Mouse (Mus musculus) midbrain, embryonic 14.5 days (tissue): Measurements from ENCODE around the gene Mctp1. TPM values are rescaled to one million over a fixed set of nuclear protein-coding genes. Genes with fewer than 3 reads are reported as not detected.

Experiments used
- ATAC-seq: fragments of 200-750 bp; cut with Nextera tagmentation; 2 replicates; pipeline ENCODE4 v1.8.0; 2017; ENCODE audit warnings: moderate number of reproducible peaks, moderate library complexity; ENCODE audit not compliant: low FRiP score, low TSS enrichment
- DNase-seq: peaks from one replicate; pipeline ENCODE4 v3.0.0-alpha.2; 2015
- H3K27ac ChIP-seq: fragments of 300-500 bp; sonication (generic); replicated peaks from 2 replicates; pipeline ENCODE4 v1.5.1; 2014; ENCODE audit warnings: mild to moderate bottlenecking, low read depth, low read length, moderate library complexity
- H3K27me3 ChIP-seq: fragments of 300-500 bp; sonication (generic); 2 replicates; pipeline ENCODE4 v1.6.1; 2014; ENCODE audit warnings: low read length, control low read depth, mixed read lengths; ENCODE audit not compliant: control insufficient read depth, insufficient read depth
- H3K36me3 ChIP-seq: fragments of 300-500 bp; sonication (generic); 2 replicates; pipeline ENCODE4 v1.6.1; 2014; ENCODE audit warnings: low read length, control low read depth; ENCODE audit not compliant: control insufficient read depth, insufficient read depth
- H3K4me1 ChIP-seq: fragments of 300-500 bp; sonication (generic); 2 replicates; pipeline ENCODE4 v1.6.1; 2014; ENCODE audit warnings: mild to moderate bottlenecking, antibody characterized with exemption, low read length, control low read depth; ENCODE audit not compliant: control insufficient read depth, insufficient read depth
- H3K4me2 ChIP-seq: fragments of 300-500 bp; sonication (generic); 2 replicates; pipeline ENCODE4 v1.6.1; 2014; ENCODE audit warnings: mild to moderate bottlenecking, low read length, moderate library complexity
- H3K4me3 ChIP-seq: fragments of 300-500 bp; sonication (generic); replicated peaks from 2 replicates; pipeline ENCODE4 v1.5.1; 2014; ENCODE audit warnings: low read depth, low read length
- H3K9ac ChIP-seq: fragments of 300-500 bp; sonication (generic); replicated peaks from 2 replicates; pipeline ENCODE4 v1.6.1; 2014; ENCODE audit warnings: mild to moderate bottlenecking, low read length, moderate library complexity
- H3K9me3 ChIP-seq: fragments of 300-500 bp; sonication (generic); 2 replicates; pipeline ENCODE4 v1.6.1; 2016; ENCODE audit warnings: low read length, control low read depth, mixed read lengths; ENCODE audit not compliant: control insufficient read depth
- WGBS: fragments of 180-500 bp; shearing (Covaris S2); extraction: QIAGEN DNeasy Blood & Tissue Kit; methylation state at CpG from one replicate; pipeline ENCODE4 v1.1.7; 2014; 5-methylcytosine and 5-hydroxymethylcytosine counted together
- polyA plus RNA-seq: library from polyadenylated mRNA; unstranded; fragments of >200 nt; fragmentation: Nextera tagmentation; extraction: Ambion mirVana; gene quantifications from 2 replicates; pipeline ENCODE4 v1.2.1, GENCODE M21; 2014

Mctp1 gene
- polyA plus RNA-seq, 1 experiment from 2014 or later, result 6.1 TPM

- WGBS, result 91% methylated on average over 2 of the region's 2 CpGs
Observed at GRCm38 (mm10) chr13:76409296-76409695, 25.0 kb downstream of the Mctp1 start.

GRCm38 (mm10) chr13:76410665-76411064, 26.3 kb downstream of the Mctp1 start:
- DNase-seq (no peak), ATAC-seq (no peak)
- 91% methylated on average over 1 of the region's 1 CpGs for WGBS
- H3K36me3 ChIP-seq, result no peaks in the 10 kb centered on the region
- H3K9ac ChIP-seq, result no peak overlapping the region
- H3K27me3 ChIP-seq, result no peaks in the 10 kb centered on the region
- no peak overlapping the region for H3K4me2 ChIP-seq
- H3K9me3 ChIP-seq, result no peaks in the 10 kb centered on the region
- no peak overlapping the region for H3K27ac ChIP-seq
- no peaks in the 10 kb centered on the region for H3K4me1 ChIP-seq
- no peak overlapping the region for H3K4me3 ChIP-seq

More at GRCm38 (mm10) chr13:76409296-76409695, 25.0 kb downstream of the Mctp1 start:
- H3K27me3 ChIP-seq, result no peaks in the 10 kb centered on the region
- no peaks in the 10 kb centered on the region for H3K36me3 ChIP-seq
- no peak overlapping the region for H3K4me2 ChIP-seq
- no peak overlapping the region for H3K9ac ChIP-seq
- DNase-seq, result no peak
- H3K27ac ChIP-seq, result no peak overlapping the region
- H3K4me1 ChIP-seq, result no peaks in the 10 kb centered on the region
- no peak overlapping the region for H3K4me3 ChIP-seq
- no peak for ATAC-seq
- no peaks in the 10 kb centered on the region for H3K9me3 ChIP-seq

GRCm38 (mm10) chr13:76415346-76415745, 31.0 kb downstream of the Mctp1 start:
- no peak for ATAC-seq
- peak; percentile 7 for DNase-seq
- no peaks in the 10 kb centered on the region for H3K9me3 ChIP-seq

GRCm38 (mm10) chr13:76420111-76420510, 35.8 kb downstream of the Mctp1 start:
- Histone ChIP-seq H3K27me3 (no peaks in the 10 kb centered on the region), H3K9ac (no peak overlapping the region), H3K36me3 (no peaks in the 10 kb centered on the region), H3K4me3 (no peak overlapping the region), H3K4me1 (no peaks in the 10 kb centered on the region), H3K9me3 (no peaks in the 10 kb centered on the region), H3K4me2 (no peak overlapping the region), H3K27ac (no peak overlapping the region)
- DNase-seq (no peak), ATAC-seq (no peak; the same call in 1 of the 2 replicates)
- WGBS, result 85% methylated on average over 4 of the region's 4 CpGs

More at GRCm38 (mm10) chr13:76415346-76415745, 31.0 kb downstream of the Mctp1 start:
- Histone ChIP-seq H3K36me3 (no peaks in the 10 kb centered on the region), H3K4me3 (no peak overlapping the region), H3K4me2 (no peak overlapping the region), H3K27me3 (no peaks in the 10 kb centered on the region), H3K9ac (no peak overlapping the region), H3K27ac (no peak overlapping the region), H3K4me1 (no peaks in the 10 kb centered on the region)

GRCm38 (mm10) chr13:76421075-76421474, 36.7 kb downstream of the Mctp1 start:
- Histone ChIP-seq H3K36me3 (no peaks in the 10 kb centered on the region), H3K9ac (no peak overlapping the region), H3K4me2 (no peak overlapping the region), H3K27ac (no peak overlapping the region), H3K4me1 (no peaks in the 10 kb centered on the region), H3K27me3 (no peaks in the 10 kb centered on the region), H3K4me3 (no peak overlapping the region), H3K9me3 (no peaks in the 10 kb centered on the region)
- DNase-seq (no peak), ATAC-seq (no peak)
- 98% methylated on average over 1 of the region's 1 CpGs for WGBS

- Histone ChIP-seq H3K9ac (no peak overlapping the region), H3K27me3 (no peaks in the 10 kb centered on the region), H3K27ac (no peak overlapping the region), H3K9me3 (no peaks in the 10 kb centered on the region), H3K4me1 (no peaks in the 10 kb centered on the region), H3K4me2 (no peak overlapping the region), H3K36me3 (no peaks in the 10 kb centered on the region), H3K4me3 (no peak overlapping the region)
- ATAC-seq (no peak), DNase-seq (no peak)
- WGBS, result 91% methylated on average over 5 of the region's 5 CpGs
Observed at GRCm38 (mm10) chr13:76422124-76422523, 37.8 kb downstream of the Mctp1 start.

- no peak overlapping the region for H3K4me2 ChIP-seq
- no peak overlapping the region for H3K9ac ChIP-seq
- no peak overlapping the region for H3K27ac ChIP-seq
- ATAC-seq (no peak), DNase-seq (no peak)
- H3K4me3 ChIP-seq, result no peak overlapping the region
- no peaks in the 10 kb centered on the region for H3K36me3 ChIP-seq
- no peaks in the 10 kb centered on the region for H3K9me3 ChIP-seq
- H3K27me3 ChIP-seq, result no peaks in the 10 kb centered on the region
- no peaks in the 10 kb centered on the region for H3K4me1 ChIP-seq
- 79% methylated on average over 6 of the region's 6 CpGs for WGBS
Observed at GRCm38 (mm10) chr13:76429456-76429855, 45.1 kb downstream of the Mctp1 start.

- ATAC-seq (no peak), DNase-seq (no peak)
- Histone ChIP-seq H3K9me3 (no peaks in the 10 kb centered on the region), H3K4me2 (no peak overlapping the region), H3K9ac (no peak overlapping the region), H3K36me3 (no peaks in the 10 kb centered on the region), H3K4me1 (no peaks in the 10 kb centered on the region), H3K27me3 (no peaks in the 10 kb centered on the region), H3K27ac (no peak overlapping the region), H3K4me3 (no peak overlapping the region)
- WGBS, result 76% methylated on average over 2 of the region's 2 CpGs
Observed at GRCm38 (mm10) chr13:76429927-76430326, 45.6 kb downstream of the Mctp1 start.

- H3K9ac ChIP-seq, result no peak overlapping the region
- ATAC-seq, result no peak
Observed at GRCm38 (mm10) chr13:76431946-76432345, 47.6 kb downstream of the Mctp1 start.

More at GRCm38 (mm10) chr13:76431946-76432345, 47.6 kb downstream of the Mctp1 start:
- DNase-seq, result no peak
- no peaks in the 10 kb centered on the region for H3K27me3 ChIP-seq
- no peak overlapping the region for H3K4me3 ChIP-seq
- H3K36me3 ChIP-seq, result no peaks in the 10 kb centered on the region
- H3K4me2 ChIP-seq, result no peak overlapping the region
- 92% methylated on average over 2 of the region's 2 CpGs for WGBS
- H3K4me1 ChIP-seq, result no peaks in the 10 kb centered on the region
- no peaks in the 10 kb centered on the region for H3K9me3 ChIP-seq
- no peak overlapping the region for H3K27ac ChIP-seq
